Mouse (Mus musculus) ovary, postnatal 36 days (tissue): ENCODE data around the gene Sirt5.

Experiments
- DNase-seq: peaks from one replicate; pipeline ENCODE4 v3.0.0; 2022; ENCODE audit warnings: low spot score, mixed read lengths

Sirt5 gene

GRCm38 (mm10) chr13:43374205-43374604 is 8.9 kb downstream of the Sirt5 start:
- no peak for DNase-seq

- no peak for DNase-seq
These were observed 9.7 kb downstream of the Sirt5 start for GRCm38 (mm10) chr13:43374918-43375432.

- DNase-seq = no peak
These were observed 14.7 kb downstream of the Sirt5 start for GRCm38 (mm10) chr13:43379989-43380388.

DNA sequence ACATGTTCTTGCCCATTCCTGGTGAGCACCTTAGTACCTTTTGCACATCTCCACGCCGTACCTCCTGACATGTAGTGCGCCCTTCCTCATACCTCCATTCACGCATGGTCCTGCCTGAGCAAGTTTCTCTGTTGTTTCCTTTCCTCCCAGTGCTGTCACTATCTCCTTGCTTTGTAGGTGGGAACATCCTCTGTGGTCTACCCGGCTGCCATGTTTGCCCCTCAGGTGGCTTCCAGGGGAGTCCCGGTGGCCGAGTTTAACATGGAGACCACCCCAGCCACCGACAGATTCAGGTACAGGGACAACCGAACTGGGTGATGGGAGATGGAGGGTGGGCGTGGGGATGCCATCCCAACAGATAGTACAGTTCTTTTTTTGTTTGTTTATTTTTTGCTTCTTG is 20.0 kb downstream of the Sirt5 start:
- no peak for DNase-seq

- DNase-seq = no peak
These were observed 32.5 kb downstream of the Sirt5 start for GRCm38 (mm10) chr13:43397700-43398296.

DNA sequence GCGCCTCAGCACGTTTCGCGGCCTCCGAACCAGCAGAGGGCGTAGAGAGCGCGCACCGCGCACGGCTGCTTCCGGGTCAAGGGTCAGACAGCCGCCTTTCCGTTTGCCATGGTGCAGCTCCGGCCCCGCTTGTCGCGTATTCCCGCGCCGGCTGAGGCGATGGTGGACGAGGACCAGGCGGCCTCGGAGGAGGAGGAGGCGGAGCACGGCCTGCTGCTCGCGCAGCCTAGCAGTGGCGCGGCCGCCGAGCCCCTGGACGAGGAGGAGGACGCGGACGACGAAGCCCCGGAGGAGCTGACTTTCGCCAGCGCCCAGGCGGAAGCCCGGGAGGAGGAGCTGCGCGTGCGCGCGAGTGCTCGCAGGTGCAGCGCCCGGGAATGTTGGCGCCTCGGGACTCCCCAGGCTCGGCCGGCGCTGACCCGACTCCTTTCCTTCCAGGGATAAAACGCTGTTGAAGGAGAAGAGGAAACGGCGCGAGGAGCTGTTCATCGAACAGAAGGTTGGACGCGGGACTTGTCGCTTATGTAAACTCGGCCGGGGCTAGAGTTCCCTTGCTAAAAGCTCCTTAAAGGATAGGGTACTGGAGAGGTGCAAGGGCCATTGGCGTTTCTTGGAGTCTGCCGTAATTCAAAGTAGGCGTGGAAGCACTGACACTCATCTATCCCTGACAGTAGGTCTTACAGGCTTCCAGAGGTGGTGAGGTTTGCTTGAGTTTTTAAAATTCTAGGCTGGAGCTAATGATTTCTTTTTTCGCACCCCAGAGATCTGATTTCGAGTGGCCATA is 33.2 kb downstream of the Sirt5 start, which contains the start of gene Nol7:
TSS of gene Nol7 (plus strand) at position 94 of the 784 bp plus-strand sequence.
- peak; percentile 93 for DNase-seq

DNA sequence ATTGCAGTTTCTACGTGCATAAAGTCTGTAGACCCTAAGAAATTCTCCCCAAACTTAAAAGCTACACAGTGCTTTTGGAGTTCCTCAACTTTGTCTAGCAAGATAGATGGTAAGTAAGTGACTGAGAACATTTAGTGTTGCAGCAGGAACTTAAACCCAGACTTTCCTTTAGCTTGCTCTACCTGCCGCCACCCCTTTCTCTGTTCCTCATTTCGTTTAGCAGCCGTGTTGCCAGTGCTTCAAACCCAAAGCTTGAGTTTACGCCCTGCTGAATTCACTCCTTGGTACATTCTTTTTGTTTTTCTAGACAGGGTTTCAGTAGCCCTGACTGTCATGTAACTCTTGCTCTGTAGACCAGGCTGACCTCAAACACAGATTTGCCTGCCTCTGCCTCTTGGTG is 34.3 kb downstream of the Sirt5 start:
- DNase-seq = no peak

GRCm38 (mm10) chr13:43412311-43412710 is 47.0 kb downstream of the Sirt5 start:
- DNase-seq = no peak

- DNase-seq = no peak
These were observed 48.3 kb downstream of the Sirt5 start for GRCm38 (mm10) chr13:43413611-43414010.

- no peak for DNase-seq
These were observed 50.0 kb downstream of the Sirt5 start for GRCm38 (mm10) chr13:43415249-43415648.

- DNase-seq = no peak
These were observed 63.1 kb downstream of the Sirt5 start for GRCm38 (mm10) chr13:43428436-43428835.

DNA sequence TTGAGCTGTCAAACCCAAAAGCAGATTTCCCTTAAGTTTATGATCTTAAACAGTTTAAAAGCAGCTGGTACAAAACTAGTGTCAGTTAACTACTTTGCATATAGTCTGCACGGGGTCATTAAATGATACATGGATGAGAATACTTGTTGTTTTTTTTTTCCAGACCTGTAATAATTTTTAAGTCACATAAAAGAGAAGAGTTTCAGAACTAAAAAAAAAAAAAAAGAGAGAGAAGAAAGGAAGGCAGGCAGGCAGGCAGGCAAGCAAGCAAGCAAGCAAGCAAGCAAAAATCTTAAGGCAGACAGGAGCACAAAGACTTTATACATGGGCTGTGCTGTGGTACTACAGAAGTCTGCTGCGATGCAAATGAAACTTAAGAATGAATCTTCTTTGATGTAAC is 68.1 kb downstream of the Sirt5 start:
- DNase-seq = no peak

DNA sequence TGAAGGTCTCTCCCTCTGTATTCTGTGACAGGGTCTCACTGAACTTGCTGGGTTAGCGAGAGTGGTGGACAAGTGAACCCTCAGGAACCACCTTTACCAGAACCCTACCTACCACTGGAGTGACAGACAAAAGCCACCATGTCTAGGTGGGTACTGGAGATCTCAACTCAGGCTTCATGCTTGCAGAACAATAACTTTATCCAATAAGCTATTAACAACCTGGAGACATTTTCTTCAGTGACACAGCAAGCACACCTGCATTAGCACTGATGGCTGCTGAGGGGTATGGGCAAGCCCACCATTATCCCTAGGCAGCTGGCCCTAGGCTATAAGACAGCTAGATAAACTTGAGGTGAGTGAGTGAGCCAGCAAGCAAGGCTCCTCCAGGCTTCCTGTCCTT is 75.1 kb downstream of the Sirt5 start:
- DNase-seq = no peak

GRCm38 (mm10) chr13:43442551-43442950 is 77.3 kb downstream of the Sirt5 start:
- no peak for DNase-seq

DNA sequence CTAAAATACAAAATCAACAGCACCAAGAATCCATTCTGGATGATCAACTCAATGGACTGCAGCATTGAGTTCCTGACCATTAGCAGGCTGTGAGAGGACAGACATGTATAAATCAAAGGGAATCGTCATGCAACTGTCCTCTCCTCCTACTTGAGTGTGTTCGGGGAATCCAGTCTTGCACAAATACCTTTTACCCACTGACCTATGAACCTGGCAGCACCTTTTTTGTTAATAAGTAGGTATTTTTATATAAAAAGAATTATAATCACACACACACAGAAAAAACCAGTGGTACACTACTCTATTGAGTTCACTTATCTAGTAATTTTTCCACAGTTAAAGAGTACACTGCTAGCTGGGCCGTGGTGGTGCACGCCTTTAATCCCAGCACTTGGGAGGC is 78.4 kb downstream of the Sirt5 start:
- DNase-seq = no peak

GRCm38 (mm10) chr13:43444717-43445116 is 79.4 kb downstream of the Sirt5 start:
- no peak for DNase-seq
